Mouse (Mus musculus): ENCODE results near the gene Hcfc1r1.

The Hcfc1r1 gene

DNA sequence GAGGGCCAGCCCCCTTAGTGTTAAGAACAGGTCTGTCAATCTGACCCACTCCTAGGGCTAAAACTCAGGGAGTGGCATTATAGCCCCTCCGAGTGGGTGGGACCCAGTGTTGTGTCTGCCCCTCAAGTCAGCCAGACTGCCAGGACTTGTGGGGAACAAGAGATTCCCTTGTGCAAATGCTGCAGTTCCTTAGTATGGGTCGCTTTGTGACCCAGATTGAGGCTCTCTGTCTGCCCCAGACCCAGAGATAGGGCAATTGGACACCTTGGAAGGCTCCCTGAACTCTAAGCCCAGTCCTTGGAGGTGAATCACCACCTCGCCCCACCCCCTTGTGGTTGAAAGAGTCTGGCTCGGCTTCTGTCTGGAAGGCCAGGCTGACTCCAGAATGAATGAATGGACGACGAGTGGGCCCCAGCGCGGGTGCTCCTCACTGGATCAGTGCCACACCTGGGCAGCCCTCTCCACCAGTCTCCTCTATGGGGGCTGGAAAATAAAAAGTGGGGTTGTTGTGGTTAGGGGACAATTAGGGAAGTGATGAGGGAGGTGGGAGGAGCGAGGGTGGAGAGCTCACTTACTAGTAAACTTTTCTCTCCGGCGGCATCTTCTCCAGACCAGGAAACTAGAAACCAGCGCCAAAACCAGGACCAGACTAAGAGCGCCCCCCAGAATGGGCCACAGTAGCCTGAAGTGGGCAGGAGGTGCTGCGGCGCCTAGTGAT is 2.3 kb downstream of the Hcfc1r1 start:
- peak; percentile 69 for DNase-seq

GRCm38 (mm10) chr17:23676473-23677031 is 3.2 kb downstream of the Hcfc1r1 start:
- no peak for DNase-seq

DNA sequence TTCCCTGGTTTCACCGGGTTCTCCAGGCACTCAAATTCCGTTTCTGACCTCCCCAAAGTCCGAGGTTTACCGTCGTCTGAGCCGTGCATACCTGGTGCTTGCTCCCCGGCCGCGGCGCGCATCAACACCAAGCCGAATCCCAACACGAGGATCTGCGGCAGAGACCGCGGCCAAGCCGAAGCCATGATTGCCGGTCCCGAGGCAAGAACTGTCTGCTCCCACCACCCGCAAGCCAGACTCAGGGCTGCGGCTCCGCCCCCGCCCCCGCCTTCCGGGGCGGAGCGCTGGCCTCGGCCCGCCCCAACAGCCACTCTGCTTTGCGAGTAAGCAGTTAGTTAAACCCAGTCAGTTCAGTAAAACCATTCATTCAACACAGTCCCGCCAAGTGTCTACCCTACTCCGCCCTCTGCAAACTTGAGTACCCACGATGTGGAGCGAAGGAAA is 3.9 kb downstream of the Hcfc1r1 start, which contains the start of gene Tnfrsf12a:
TSS of gene Tnfrsf12a (minus strand) at position 233 of the 444 bp plus-strand sequence.
- peak; percentile 92 for DNase-seq

DNA sequence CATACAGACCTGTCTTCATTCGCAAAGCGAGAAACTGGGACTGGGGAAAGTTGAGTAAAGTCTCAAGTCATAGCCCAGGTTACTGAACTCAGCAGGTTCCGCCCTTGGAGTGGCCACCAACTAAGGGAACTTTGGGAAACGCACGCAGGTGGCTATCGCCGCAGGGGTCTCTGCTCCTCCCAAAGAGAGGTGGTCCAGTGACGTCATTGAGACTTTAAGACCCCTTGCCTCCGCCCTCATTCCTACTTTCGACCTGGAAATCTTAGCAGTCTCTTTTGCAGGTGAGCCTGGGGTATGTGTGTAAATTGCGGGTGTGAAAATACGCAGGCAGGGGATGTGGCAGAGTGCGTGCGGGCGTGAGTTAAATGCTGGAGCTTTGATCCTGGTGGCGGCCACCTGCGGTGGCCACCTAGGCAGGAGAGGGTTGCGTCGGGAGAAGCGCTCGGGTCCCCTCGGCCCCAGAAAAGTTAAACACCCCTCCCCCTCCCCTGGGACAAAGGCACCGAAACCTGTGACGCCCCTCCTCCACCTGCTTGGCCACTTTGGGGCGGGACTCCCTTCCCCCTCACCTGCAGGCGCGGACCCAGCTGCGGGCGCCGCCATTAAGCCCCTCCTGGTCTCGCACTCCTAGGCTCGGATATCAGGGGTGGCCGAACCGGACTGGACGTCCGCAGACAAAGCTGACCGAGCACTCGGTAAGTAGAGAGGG is 5.9 kb downstream of the Hcfc1r1 start, which contains the start of gene Cldn6:
TSS of gene Cldn6 (plus strand) at position 123 of the 709 bp plus-strand sequence.
- DNase-seq, result no peak

DNA sequence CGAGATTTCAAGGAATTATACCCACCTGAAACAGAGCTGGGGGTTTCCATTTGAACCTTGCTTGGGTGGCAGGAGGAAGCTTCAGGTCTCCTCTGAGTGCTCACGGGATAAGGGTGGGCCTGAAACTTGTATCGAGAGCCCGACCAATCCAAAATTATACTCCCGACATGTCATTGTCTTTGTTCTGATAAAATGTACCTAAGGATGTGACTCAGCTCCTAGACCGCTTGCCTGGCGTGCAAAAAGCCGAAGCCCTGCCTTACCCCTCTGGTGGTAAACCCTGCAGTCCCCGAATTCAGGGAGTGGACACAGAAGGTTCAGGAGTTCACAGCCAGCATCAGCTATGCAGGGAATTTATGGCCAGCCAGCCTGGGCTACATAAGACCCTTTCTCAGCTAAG is 6.9 kb downstream of the Hcfc1r1 start:
- no peak for DNase-seq

DNA sequence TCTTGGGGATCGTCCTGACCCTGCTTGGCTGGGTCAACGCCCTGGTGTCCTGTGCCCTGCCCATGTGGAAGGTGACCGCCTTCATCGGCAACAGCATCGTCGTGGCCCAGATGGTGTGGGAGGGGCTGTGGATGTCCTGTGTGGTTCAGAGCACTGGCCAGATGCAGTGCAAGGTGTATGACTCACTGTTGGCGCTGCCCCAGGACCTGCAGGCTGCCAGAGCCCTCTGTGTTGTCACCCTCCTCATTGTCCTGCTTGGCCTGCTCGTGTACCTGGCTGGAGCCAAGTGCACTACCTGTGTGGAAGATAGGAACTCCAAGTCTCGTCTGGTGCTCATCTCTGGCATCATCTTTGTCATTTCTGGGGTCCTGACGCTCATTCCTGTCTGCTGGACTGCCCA is 7.7 kb downstream of the Hcfc1r1 start:
- no peak for DNase-seq

- DNase-seq, result peak; percentile 81
These were observed 8.7 kb downstream of the Hcfc1r1 start for GRCm38 (mm10) chr17:23682092-23682491.

DNA sequence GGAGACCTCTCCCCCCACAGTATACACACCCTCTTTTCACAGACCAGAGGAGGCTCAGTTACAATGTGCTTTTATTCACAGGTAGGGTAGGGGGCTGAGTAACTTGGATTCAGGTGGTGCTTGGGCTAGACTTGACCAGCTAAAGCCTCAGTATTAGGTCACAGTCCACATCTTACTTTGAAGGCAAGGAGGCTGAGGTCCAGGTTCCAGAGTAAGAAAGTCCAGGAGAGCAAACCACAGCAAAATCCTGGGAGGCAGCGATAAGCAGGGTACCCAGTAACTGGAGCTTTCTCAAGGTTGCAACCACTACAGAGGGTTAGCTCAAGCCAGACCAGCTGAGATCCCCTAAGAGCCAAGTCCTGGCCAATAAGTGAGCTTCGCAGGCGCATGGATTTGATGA is 9.1 kb downstream of the Hcfc1r1 start:
- peak; percentile 60 for DNase-seq

DNA sequence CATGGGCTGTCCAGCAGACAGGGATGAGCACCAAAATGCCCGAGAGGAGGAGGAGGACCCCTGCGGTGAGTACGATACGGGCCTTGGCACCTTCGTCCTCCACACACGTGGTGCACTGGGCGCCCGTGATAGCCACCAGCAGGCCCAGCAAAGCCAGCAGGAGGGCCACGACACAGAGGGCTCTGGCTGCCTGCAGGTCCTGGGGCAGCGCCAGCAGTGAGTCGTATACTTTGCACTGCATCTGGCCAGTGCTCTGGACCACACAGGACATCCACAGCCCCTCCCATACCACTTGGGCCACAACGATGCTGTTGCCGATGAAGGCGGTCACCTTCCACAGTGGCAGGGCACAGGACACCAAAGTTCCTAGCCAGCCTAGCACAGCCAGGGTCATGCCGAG is 9.8 kb downstream of the Hcfc1r1 start:
- DNase-seq, result no peak

DNA sequence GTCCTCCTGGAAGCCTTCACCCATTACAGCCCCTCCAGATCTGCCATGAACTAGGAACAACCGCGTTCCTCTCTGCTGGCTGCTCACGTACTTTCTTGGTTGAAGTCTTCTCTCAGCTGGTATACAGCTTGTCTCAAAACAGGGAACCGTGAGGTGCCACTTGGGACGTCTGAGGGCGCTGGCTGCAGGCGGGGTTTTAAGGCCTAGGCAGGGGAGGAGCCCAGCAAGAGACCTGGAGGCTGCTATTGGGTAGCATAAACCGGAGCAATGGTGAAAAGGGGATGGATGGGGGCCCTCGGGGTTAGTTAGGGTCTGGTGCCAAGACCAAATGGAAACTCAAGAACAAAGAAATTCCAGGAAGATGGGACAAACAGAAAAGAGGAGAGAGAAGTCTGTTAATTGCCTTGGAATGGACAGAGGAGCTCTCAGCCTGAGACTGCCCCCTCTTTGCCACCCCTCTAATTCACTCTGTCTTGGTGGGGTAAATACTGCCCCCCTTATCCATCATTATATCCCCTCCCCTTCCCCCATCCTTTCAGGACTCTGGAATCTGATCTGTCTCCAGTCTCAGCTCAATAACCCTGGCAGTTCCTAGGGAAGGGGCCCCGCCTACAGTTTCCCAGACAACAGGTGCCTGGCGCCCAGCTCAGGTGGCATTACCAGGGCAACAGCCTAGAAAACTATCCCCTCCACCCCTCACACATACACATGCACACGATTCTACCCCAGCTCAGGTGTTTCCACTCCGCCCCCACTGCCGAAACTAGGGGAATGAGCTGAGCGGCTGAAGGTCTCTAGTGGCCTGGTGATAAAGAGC is 10.7 kb downstream of the Hcfc1r1 start, which contains the start of gene Cldn9:
TSS of gene Cldn9 (minus strand) at position 171 of the 817 bp plus-strand sequence.
- DNase-seq, result no peak

- no peak for DNase-seq
These were observed 21.1 kb downstream of the Hcfc1r1 start for GRCm38 (mm10) chr17:23694491-23694890.

GRCm38 (mm10) chr17:23695801-23696200 is 22.4 kb downstream of the Hcfc1r1 start:
- DNase-seq, result no peak

GRCm38 (mm10) chr17:23699131-23700077 is 26.0 kb downstream of the Hcfc1r1 start:
- DNase-seq, result peak; percentile 35

- DNase-seq, result peak; percentile 96
These were observed 26.7 kb downstream of the Hcfc1r1 start for GRCm38 (mm10) chr17:23700079-23700478.

DNA sequence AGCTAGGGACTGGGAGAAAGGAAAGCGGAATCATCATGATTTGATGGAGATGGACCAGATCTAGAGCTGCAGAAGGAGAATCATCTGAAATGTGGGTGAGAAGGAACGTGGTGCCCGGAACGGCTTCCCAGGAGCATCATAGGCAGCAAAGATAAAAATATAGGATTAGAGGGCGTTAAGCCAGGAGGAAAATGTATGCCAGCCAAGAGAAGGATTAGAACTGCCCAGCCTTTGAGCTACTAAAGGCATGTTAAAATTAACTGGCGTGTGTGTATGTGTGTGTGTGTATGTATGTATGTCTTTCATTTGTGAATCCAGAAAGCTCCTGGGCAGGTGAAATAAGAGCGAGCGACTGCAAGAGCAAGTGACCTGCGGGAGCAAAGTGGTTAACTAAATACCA is 29.9 kb downstream of the Hcfc1r1 start:
- no peak for DNase-seq

GRCm38 (mm10) chr17:23704741-23705140 is 31.3 kb downstream of the Hcfc1r1 start:
- DNase-seq, result no peak

GRCm38 (mm10) chr17:23705525-23706104 is 32.2 kb downstream of the Hcfc1r1 start:
- no peak for DNase-seq

DNA sequence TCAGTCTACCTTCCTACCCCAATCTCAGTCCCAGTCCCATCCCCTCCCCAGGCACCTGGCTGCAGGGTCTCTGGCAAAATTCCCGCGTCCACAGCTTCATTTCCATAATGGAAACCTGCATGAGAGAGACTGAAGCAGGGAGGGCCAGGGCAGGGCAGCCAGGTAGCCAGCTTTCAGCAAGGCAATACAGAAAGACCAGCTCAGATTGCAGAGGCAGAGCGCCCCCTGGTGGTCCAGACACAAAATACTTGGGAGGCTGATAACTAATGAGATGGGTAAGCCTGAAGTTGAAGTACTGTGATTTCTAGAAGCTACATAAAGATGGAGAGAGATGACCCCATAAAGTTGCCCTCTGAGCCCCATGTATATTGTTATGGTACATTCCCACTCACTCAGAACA is 32.8 kb downstream of the Hcfc1r1 start:
- DNase-seq, result peak; percentile 77

- no peak for DNase-seq
These were observed 43.6 kb downstream of the Hcfc1r1 start for GRCm38 (mm10) chr17:23717003-23717402.

- no peak for DNase-seq
These were observed 46.1 kb downstream of the Hcfc1r1 start for GRCm38 (mm10) chr17:23719455-23719854.

- no peak for DNase-seq
These were observed 48.5 kb downstream of the Hcfc1r1 start for GRCm38 (mm10) chr17:23721886-23722285.

Measured in kidney, adult 9 months (tissue).